Mouse (Mus musculus): ENCODE measurements at regions not wholly inside any gene's neighbourhood (a gene's known extent, or its start where the extent isn't known, plus 50 kb on each side); places are given as distances from the start of the nearest gene placed in this dataset.

GRCm38 (mm10) chr3:66735468-66735867, 245.7 kb upstream of the Rsrc1 start:
- DNase-seq (ENCODE audit: extremely low spot score, low read depth, low spot score), result no peak

GRCm38 (mm10) chr3:66738201-66739062, 242.8 kb upstream of the Rsrc1 start:
- DNase-seq (ENCODE audit: extremely low spot score, low read depth, low spot score), result no peak

- DNase-seq (ENCODE audit: extremely low spot score, low read depth, low spot score), result no peak
Measured at GRCm38 (mm10) chr3:66739356-66740014, 241.7 kb upstream of the Rsrc1 start.

GRCm38 (mm10) chr3:66744133-66744913, 236.9 kb upstream of the Rsrc1 start:
- no peak for DNase-seq (ENCODE audit: extremely low spot score, low read depth, low spot score)

- DNase-seq (ENCODE audit: extremely low spot score, low read depth, low spot score), result no peak
Measured at GRCm38 (mm10) chr3:66746373-66747072, 234.7 kb upstream of the Rsrc1 start.

GRCm38 (mm10) chr3:66747073-66747710, 234.0 kb upstream of the Rsrc1 start:
- no peak for DNase-seq (ENCODE audit: extremely low spot score, low read depth, low spot score)

GRCm38 (mm10) chr3:66758141-66758540, 223.0 kb upstream of the Rsrc1 start:
- DNase-seq (ENCODE audit: extremely low spot score, low read depth, low spot score), result no peak

GRCm38 (mm10) chr3:66759841-66760240, 221.3 kb upstream of the Rsrc1 start:
- DNase-seq (ENCODE audit: extremely low spot score, low read depth, low spot score), result no peak

- DNase-seq (ENCODE audit: extremely low spot score, low read depth, low spot score), result no peak
Measured at GRCm38 (mm10) chr3:66762446-66762845, 218.7 kb upstream of the Rsrc1 start.

- no peak for DNase-seq (ENCODE audit: extremely low spot score, low read depth, low spot score)
Measured at GRCm38 (mm10) chr3:66797351-66798010, 183.7 kb upstream of the Rsrc1 start.

GRCm38 (mm10) chr3:66798292-66798691, 182.9 kb upstream of the Rsrc1 start:
- DNase-seq (ENCODE audit: extremely low spot score, low read depth, low spot score), result peak; percentile 35

- no peak for DNase-seq (ENCODE audit: extremely low spot score, low read depth, low spot score)
Measured at GRCm38 (mm10) chr3:66802538-66802937, 178.7 kb upstream of the Rsrc1 start.

- DNase-seq (ENCODE audit: extremely low spot score, low read depth, low spot score), result no peak
Measured at GRCm38 (mm10) chr3:66806176-66806575, 175.0 kb upstream of the Rsrc1 start.

GRCm38 (mm10) chr3:66812686-66813445, 168.3 kb upstream of the Rsrc1 start:
- DNase-seq (ENCODE audit: extremely low spot score, low read depth, low spot score), result no peak

GRCm38 (mm10) chr3:66825761-66826160, 155.4 kb upstream of the Rsrc1 start:
- DNase-seq (ENCODE audit: extremely low spot score, low read depth, low spot score), result no peak

Measured in hindlimb bud, embryonic 11.5 days (tissue).